Mouse (Mus musculus) heart, adult 2 months (tissue): ENCODE results near the gene Bmper.

ENCODE experiments used
- CTCF ChIP-seq: fragments of 200-600 bp; IDR thresholded peaks from 2 replicates; pipeline ENCODE4 v1.8.1; 2022; ENCODE audit warnings: antibody characterized with exemption, mild to moderate bottlenecking, moderate library complexity
- POLR2A ChIP-seq: fragments of 200-500 bp; IDR thresholded peaks from 2 replicates; pipeline ENCODE4 v1.6.1; 2011; ENCODE audit warnings: mild to moderate bottlenecking, low read depth, low read length, control low read depth; ENCODE audit not compliant: insufficient read depth

DNA sequence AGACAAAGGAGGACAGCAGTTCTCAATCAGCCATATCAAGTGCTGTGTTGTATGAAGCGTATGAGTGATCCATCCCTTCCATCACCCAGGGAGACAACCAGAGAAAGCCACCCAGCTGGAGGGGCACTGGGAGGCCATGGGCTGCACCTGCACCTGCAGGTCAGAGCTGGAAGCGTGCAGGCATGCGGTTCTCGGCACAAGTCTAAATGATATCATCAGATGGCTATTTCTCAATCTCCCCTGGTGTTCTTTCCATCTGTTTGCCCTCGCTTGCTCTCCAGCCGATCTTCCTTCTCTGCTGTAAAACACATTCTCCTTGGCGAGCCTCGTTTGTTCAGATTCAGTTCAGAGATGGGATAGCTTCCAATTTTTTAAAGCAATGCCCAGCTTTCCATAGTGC, 160.4 kb downstream of the Bmper start:
- TF ChIP-seq POLR2A (no peak), CTCF (no peak)
